Mouse (Mus musculus) hindbrain, postnatal 0 days (tissue): ENCODE data around the gene Ajm1. TPM values are rescaled to one million over a fixed set of nuclear protein-coding genes. Genes with fewer than 3 reads are reported as not detected.

Experiments
- ATAC-seq: fragments of 200-750 bp; cut with Nextera tagmentation; 2 replicates; pipeline ENCODE4 v1.8.0; 2017; ENCODE audit warnings: mild to moderate bottlenecking, moderate TSS enrichment, moderate library complexity
- DNase-seq: peaks from one replicate; pipeline ENCODE4 v3.0.0-alpha.2; 2015; ENCODE audit warnings: low spot score
- H3K27ac ChIP-seq: fragments of 300-500 bp; sonication (generic); 2 replicates; pipeline ENCODE4 v1.5.1; 2014; ENCODE audit warnings: mild to moderate bottlenecking
- H3K27me3 ChIP-seq: fragments of 300-500 bp; sonication (generic); 2 replicates; pipeline ENCODE4 v1.6.1; 2014; ENCODE audit warnings: low read length, mixed read lengths; ENCODE audit not compliant: insufficient read depth
- H3K36me3 ChIP-seq: fragments of 300-500 bp; sonication (generic); 2 replicates; pipeline ENCODE4 v1.6.1; 2014; ENCODE audit warnings: low read length, mixed read lengths; ENCODE audit not compliant: insufficient read depth
- H3K4me1 ChIP-seq: fragments of 300-500 bp; sonication (generic); 2 replicates; pipeline ENCODE4 v1.6.1; 2014; ENCODE audit warnings: antibody characterized with exemption, low read length, mixed read lengths; ENCODE audit not compliant: insufficient read depth
- H3K4me2 ChIP-seq: fragments of 300-500 bp; sonication (generic); 2 replicates; pipeline ENCODE4 v1.6.1; 2014; ENCODE audit warnings: low read depth, mild to moderate bottlenecking, low read length, moderate library complexity, mixed read lengths
- H3K4me3 ChIP-seq: fragments of 300-500 bp; sonication (generic); 2 replicates; pipeline ENCODE4 v1.5.1; 2014; ENCODE audit warnings: low read length
- H3K9ac ChIP-seq: fragments of 300-500 bp; sonication (generic); replicated peaks from 2 replicates; pipeline ENCODE4 v1.6.1; 2014; ENCODE audit warnings: mild to moderate bottlenecking, low read length, moderate library complexity, mixed read lengths
- H3K9me3 ChIP-seq: fragments of 300-500 bp; sonication (generic); 2 replicates; pipeline ENCODE4 v1.6.1; 2016; ENCODE audit warnings: low read length, mixed read lengths
- CTCF ChIP-seq: IDR thresholded peaks from 2 replicates; pipeline ENCODE4 v1.5.1; 2016; ENCODE audit warnings: antibody characterized with exemption, control low read depth, low read depth
- WGBS: fragments of 180-500 bp; shearing (Covaris S2); extraction: QIAGEN DNeasy Blood & Tissue Kit; methylation state at CpG from one replicate; pipeline ENCODE4 v1.1.7; 2014; 5-methylcytosine and 5-hydroxymethylcytosine counted together
- polyA plus RNA-seq: library from polyadenylated mRNA; unstranded; fragments of >200 nt; fragmentation: Nextera tagmentation; extraction: Ambion mirVana; gene quantifications from 2 replicates; pipeline ENCODE4 v1.2.1, GENCODE M21; 2015
- total RNA-seq: library from RNA; depleted of rRNA; stranded (reverse); fragments of >200 nt; gene quantifications from 2 replicates; pipeline ENCODE4 v1.2.3, GENCODE M21; 2014

Gene Ajm1
- total and polyA plus RNA-seq, 2 experiments from 2014 or later: 19.8 to 22.4 TPM

- no peak for ATAC-seq
- Histone ChIP-seq H3K9me3 (no peaks in the 10 kb centered on the region), H3K4me1 (peaks cover 37% of the 10 kb centered on the region), H3K4me3 (peak overlapping the region; percentile 48), H3K36me3 (peaks cover 17% of the 10 kb centered on the region; the same call in 1 of the 2 replicates), H3K27ac (no peak overlapping the region), H3K4me2 (peak overlapping the region; percentile 82), H3K9ac (no peak overlapping the region), H3K27me3 (peaks cover 38% of the 10 kb centered on the region)
- WGBS: 17% methylated on average over 27 of the region's 27 CpGs
- TF ChIP-seq CTCF: peak; percentile 73
- peak; percentile 83 for DNase-seq
Observed at GRCm38 (mm10) chr2:25579737-25580460, 1.7 kb downstream of the Ajm1 start.

GRCm38 (mm10) chr2:25578796-25579736, 2.5 kb downstream of the Ajm1 start:
- H3K4me1 ChIP-seq: peaks cover 37% of the 10 kb centered on the region
- DNase-seq (no peak), ATAC-seq (no peak)
- peak overlapping the region; percentile 82 for H3K4me2 ChIP-seq
- no peak overlapping the region for H3K27ac ChIP-seq
- no peak overlapping the region for H3K9ac ChIP-seq
- H3K4me3 ChIP-seq: peak overlapping the region; percentile 19
- WGBS: 19% methylated on average over 77 of the region's 77 CpGs
- H3K36me3 ChIP-seq: peaks cover 9% of the 10 kb centered on the region; the same call in 1 of the 2 replicates
- TF ChIP-seq CTCF: no peak
- H3K9me3 ChIP-seq: no peaks in the 10 kb centered on the region
- H3K27me3 ChIP-seq: peaks cover 38% of the 10 kb centered on the region

- no peak for ATAC-seq
- Histone ChIP-seq H3K9ac (no peak overlapping the region), H3K4me3 (no peak overlapping the region), H3K4me2 (peak overlapping the region; percentile 11; the same call in 1 of the 2 replicates), H3K27ac (no peak overlapping the region), H3K9me3 (no peaks in the 10 kb centered on the region), H3K36me3 (peaks cover 9% of the 10 kb centered on the region; the same call in 1 of the 2 replicates), H3K27me3 (peaks cover 38% of the 10 kb centered on the region), H3K4me1 (peaks cover 45% of the 10 kb centered on the region)
- TF ChIP-seq CTCF: peak; percentile 26; the same call in 1 of the 2 replicates
- DNase-seq: peak; percentile 22
- 21% methylated on average over 75 of the region's 75 CpGs for WGBS
Observed at GRCm38 (mm10) chr2:25577951-25578795, 3.4 kb downstream of the Ajm1 start.

GRCm38 (mm10) chr2:25576965-25577891, 4.3 kb downstream of the Ajm1 start:
- peaks cover 9% of the 10 kb centered on the region; the same call in 1 of the 2 replicates for H3K36me3 ChIP-seq
- 0 out of 2 replicates have a peak overlapping the region, but pooled peaks have one; percentile 11 for H3K4me2 ChIP-seq
- no peak for ATAC-seq
- DNase-seq: no peak
- no peak for TF ChIP-seq CTCF
- peaks cover 38% of the 10 kb centered on the region for H3K27me3 ChIP-seq
- peaks cover 39% of the 10 kb centered on the region for H3K4me1 ChIP-seq
- 25% methylated on average over 92 of the region's 92 CpGs for WGBS
- no peak overlapping the region for H3K27ac ChIP-seq
- no peak overlapping the region; the same call in 1 of the 2 replicates for H3K9ac ChIP-seq
- H3K9me3 ChIP-seq: no peaks in the 10 kb centered on the region
- H3K4me3 ChIP-seq: peak overlapping the region; percentile 1; the same call in 1 of the 2 replicates

GRCm38 (mm10) chr2:25576028-25576850, 5.3 kb downstream of the Ajm1 start:
- peak overlapping the region; percentile 48; the same call in 1 of the 2 replicates for H3K9ac ChIP-seq

More at GRCm38 (mm10) chr2:25576028-25576850, 5.3 kb downstream of the Ajm1 start:
- TF ChIP-seq CTCF: no peak
- 0 out of 2 replicates have a peak overlapping the region, but pooled peaks have one; percentile 86 for H3K27ac ChIP-seq
- peaks cover 9% of the 10 kb centered on the region; the same call in 1 of the 2 replicates for H3K36me3 ChIP-seq
- DNase-seq (no peak), ATAC-seq (no peak)
- no peak overlapping the region for H3K4me3 ChIP-seq
- no peaks in the 10 kb centered on the region for H3K9me3 ChIP-seq
- 71% methylated on average over 16 of the region's 16 CpGs for WGBS
- H3K4me2 ChIP-seq: peak overlapping the region; percentile 92
- peaks cover 38% of the 10 kb centered on the region for H3K27me3 ChIP-seq
- H3K4me1 ChIP-seq: peaks cover 32% of the 10 kb centered on the region
